8 mouse cellular contexts compared by ENCODE assay signal in genomic region chr19:41481030-41481886, GRCm38 (mm10). TPM values are rescaled to one million over a fixed set of nuclear protein-coding genes. Genes with fewer than 3 reads are reported as not detected.
DNase-seq lines count a peak whose midpoint lies in the region; ATAC-seq and TF ChIP-seq lines count a peak whose summit lies in the region.

No protein-coding gene starts in this region.

- in situ Hi-C loops in Patski (cut with MboI; ENCODE audit: low pct_unique_long_range_greater_than_20kb): loop anchor here (5.0 kb wide), 1 partner anchor 164 kb away; no protein-coding TSS in a partner anchor

- DNase-seq in Patski (ENCODE audit: low read depth, low spot score): no peak
- peak; percentile 86 for DNase-seq in embryo, embryonic 10.5 days (ENCODE audit: low spot score)
- DNase-seq in kidney, postnatal 0 days (ENCODE audit: low spot score): peak; percentile 89
- peak; percentile 21 for DNase-seq in ovary, postnatal 14 days (ENCODE audit: low spot score)
- DNase-seq in frontal cortex, postnatal 25 days (ENCODE audit: low spot score in 2 of 2): no peak

- CTCF ChIA-PET in Patski (lab: Charles Lee): interaction anchor here (1.7 to 3.0 kb wide), 2 partner anchors 39 to 163 kb away, joined by 5 to 14 read pairs; no protein-coding TSS in a partner anchor

- POLR2A ChIA-PET in Patski (lab: Charles Lee): interaction anchor here (0.6 kb wide), 1 partner anchor 363 kb away, joined by 4 read pairs; no protein-coding TSS in a partner anchor

- H3K4me3 ChIP-seq in heart, embryonic 14.5 days (ENCODE audit: control insufficient read depth in 1 of 2, insufficient read depth in 1 of 2, low read depth in 1 of 2, low read length in 2 of 2): peak overlapping the region; percentile 24 to 94
- H3K4me3 ChIP-seq in kidney, postnatal 0 days (replicated peaks; ENCODE audit: low read depth, low read length): peak overlapping the region; percentile 95
- peak overlapping the region; percentile 98; the same call in 1 of the 2 replicates for H3K4me3 ChIP-seq in lung, embryonic 15.5 days

- no peaks in the 10 kb centered on the region for H3K36me3 ChIP-seq in heart, embryonic 14.5 days (ENCODE audit: control insufficient read depth, insufficient read depth, low read length)
- no peaks in the 10 kb centered on the region for H3K36me3 ChIP-seq in kidney, postnatal 0 days (ENCODE audit: insufficient read depth, low read length)
- no peaks in the 10 kb centered on the region for H3K36me3 ChIP-seq in lung, embryonic 15.5 days

- peak overlapping the region; percentile 97 for H3K9ac ChIP-seq in heart, embryonic 14.5 days (ENCODE audit: low read length)
- no peak overlapping the region for H3K9ac ChIP-seq in kidney, postnatal 0 days (ENCODE audit: low read depth, low read length)
- no peak overlapping the region for H3K9ac ChIP-seq in lung, embryonic 15.5 days

- no peaks in the 10 kb centered on the region for H3K27me3 ChIP-seq in Patski
- no peaks in the 10 kb centered on the region for H3K27me3 ChIP-seq in heart, embryonic 14.5 days (ENCODE audit: control insufficient read depth, insufficient read depth, low read length)
- H3K27me3 ChIP-seq in kidney, postnatal 0 days (ENCODE audit: insufficient read depth, low read length): no peaks in the 10 kb centered on the region
- no peaks in the 10 kb centered on the region for H3K27me3 ChIP-seq in lung, embryonic 15.5 days

- 8% methylated on average over 15 of the region's 15 CpGs for WGBS in heart, embryonic 14.5 days
- 5% methylated on average over 15 of the region's 15 CpGs for WGBS in kidney, postnatal 0 days
- 11% methylated on average over 15 of the region's 15 CpGs for WGBS in lung, embryonic 15.5 days

- H3K4me2 ChIP-seq in heart, embryonic 14.5 days (ENCODE audit: low read length): peak overlapping the region; percentile 88
- peak overlapping the region; percentile 98 for H3K4me2 ChIP-seq in kidney, postnatal 0 days (ENCODE audit: low read length)
- H3K4me2 ChIP-seq in lung, embryonic 15.5 days: peak overlapping the region; percentile 91

- H3K27ac ChIP-seq in heart, embryonic 14.5 days (replicated peaks in 1 of 2; ENCODE audit: control insufficient read depth in 1 of 2, insufficient read depth in 1 of 2, low read depth in 2 of 2, low read length in 2 of 2): peak overlapping the region in 1 of 2 experiments; percentile 98; a peak in 2 of 4 replicates
- H3K27ac ChIP-seq in kidney, postnatal 0 days: peak overlapping the region; percentile 98; the same call in 1 of the 2 replicates
- peak overlapping the region; percentile 99; the same call in 1 of the 2 replicates for H3K27ac ChIP-seq in lung, embryonic 15.5 days

- no peaks in the 10 kb centered on the region for H3K9me3 ChIP-seq in heart, embryonic 14.5 days (ENCODE audit: control insufficient read depth, low read length)
- no peaks in the 10 kb centered on the region for H3K9me3 ChIP-seq in kidney, postnatal 0 days (replicated peaks; ENCODE audit: low read length)
- H3K9me3 ChIP-seq in lung, embryonic 15.5 days: no peaks in the 10 kb centered on the region

- TF ChIP-seq CTCF in Patski (IDR thresholded peaks at IDR 0.05): peak; percentile 76
- peak; percentile 79 for TF ChIP-seq CTCF in kidney, postnatal 0 days (IDR thresholded peaks at IDR 0.05; ENCODE audit: low read depth)

- peaks cover 2 to 23% of the 10 kb centered on the region in 2 experiments; a peak in 3 of 4 replicates for H3K4me1 ChIP-seq in heart, embryonic 14.5 days (ENCODE audit: control insufficient read depth in 2 of 2, insufficient read depth in 2 of 2, low read length in 2 of 2)
- H3K4me1 ChIP-seq in kidney, postnatal 0 days (replicated peaks; ENCODE audit: insufficient read depth, low read length): peaks cover 13% of the 10 kb centered on the region; the same call in 1 of the 2 replicates
- peaks cover 27% of the 10 kb centered on the region for H3K4me1 ChIP-seq in lung, embryonic 15.5 days

- ATAC-seq in CD4-positive, CD25-positive, alpha-beta regulatory T cell, adult 4 months: peak; percentile 14
- ATAC-seq in Patski: no peak
- no peak for ATAC-seq in heart, embryonic 14.5 days (ENCODE audit: insufficient number of reproducible peaks, insufficient read depth, low FRiP score, low read depth)
- ATAC-seq in kidney, postnatal 0 days (replicated peaks; ENCODE audit: low FRiP score, low read depth): no peak
- ATAC-seq in lung, embryonic 15.5 days (ENCODE audit: borderline replicate concordance, extremely low read depth, low FRiP score, low TSS enrichment): no peak

RNA-seq across cellular contexts. Expression of gene Lcor, which starts 1.2 kb away (rescaled TPM):
- polyA plus RNA-seq in CD4-positive, CD25-positive, alpha-beta regulatory T cell, adult 4 months (2017; shearing (Covaris generic)): 10 to 100 TPM; 17.1 to 17.6 TPM
- 6.2 TPM for polyA plus RNA-seq in Patski (2021)
- polyA plus RNA-seq in heart, embryonic 14.5 days (2014; fragmentation: Nextera tagmentation; extraction: Ambion mirVana): 10.9 and 12.6 TPM in 2 replicates
- 14.0 and 14.7 TPM in 2 replicates for polyA plus RNA-seq in kidney, postnatal 0 days (2015; fragmentation: Nextera tagmentation; extraction: Ambion mirVana)
- polyA plus RNA-seq in lung, embryonic 15.5 days (2015; fragmentation: Nextera tagmentation; extraction: Ambion mirVana): 11.7 and 12.5 TPM in 2 replicates

Comparison
In these comparisons a context has a peak if more than half of its experiments do, and no peak if none do; other contexts are left out.
1. DNase-seq: peak in embryo, embryonic 10.5 days (single experiment), kidney, postnatal 0 days (single experiment) and ovary, postnatal 14 days (single experiment); none in Patski (single experiment) and frontal cortex, postnatal 25 days (0 of 2).
2. Peak in every context shown above with its lines, with median percentiles within 50 percentile points of each other: H3K4me2 ChIP-seq and H3K4me3 ChIP-seq.